Mouse (Mus musculus) monocyte, adult 2 months (primary cell): ENCODE measurements around the gene Sorcs2.

Experiments
- DNase-seq, 2 experiments: peaks; one replicate each; pipeline ENCODE4 v3.0.0; 2022; ENCODE audit warnings: low spot score in 2 of 2, low read depth in 1 of 2

Gene Sorcs2

DNA sequence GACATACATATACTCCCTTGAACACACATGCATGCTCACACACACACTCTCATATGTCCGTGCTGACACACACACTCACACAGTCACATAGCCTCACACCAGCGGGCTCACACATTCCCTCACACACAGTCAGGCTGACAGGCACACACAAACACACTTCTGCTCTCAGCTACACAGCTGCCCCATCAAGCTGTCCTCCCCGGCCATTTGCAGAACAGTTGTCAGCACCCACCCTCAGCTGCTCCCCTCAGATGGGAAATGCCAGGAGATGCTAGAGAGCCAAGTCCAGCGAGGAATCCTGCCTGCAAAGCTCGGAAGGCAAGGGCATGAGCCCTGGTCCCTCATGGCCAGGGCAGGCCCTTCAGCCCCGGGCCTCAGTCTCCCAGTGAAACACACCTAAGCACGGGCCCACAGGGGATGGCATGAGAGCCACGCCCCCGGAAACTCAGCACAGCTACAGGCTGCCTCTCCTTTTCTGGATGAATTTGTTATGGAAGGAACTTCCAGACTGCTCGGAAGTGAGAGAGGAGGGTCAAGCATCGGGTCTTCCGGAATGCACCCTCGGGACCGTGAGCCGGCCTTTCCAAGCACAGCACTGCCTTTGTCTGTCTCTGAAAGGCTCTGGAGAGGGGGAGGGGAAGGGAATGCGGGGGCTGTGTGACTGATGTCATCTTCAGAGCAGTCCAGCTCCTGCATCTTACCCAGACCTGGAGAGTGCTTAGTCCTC lies 84.4 kb downstream of the Sorcs2 start:
- DNase-seq = no peak

DNA sequence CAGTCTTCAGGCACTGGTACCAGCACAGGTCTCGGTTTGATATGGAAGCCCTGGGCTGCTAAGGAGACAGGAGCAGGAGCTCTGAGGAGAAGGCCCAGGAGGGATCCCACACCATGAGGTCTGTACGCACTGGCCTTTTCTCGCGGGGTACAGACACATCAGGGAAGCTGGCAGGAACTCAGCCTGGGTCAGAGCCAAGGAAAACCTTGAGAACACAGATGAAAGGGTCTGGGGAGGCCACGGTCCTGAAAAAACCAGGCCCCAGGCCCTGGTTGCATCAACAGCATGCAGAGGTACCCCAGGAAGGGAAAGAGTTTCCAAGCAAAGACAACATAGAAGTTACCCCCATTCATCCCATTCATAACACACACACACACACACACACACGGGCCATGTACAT lies 85.0 kb downstream of the Sorcs2 start:
- no peak for DNase-seq

DNA sequence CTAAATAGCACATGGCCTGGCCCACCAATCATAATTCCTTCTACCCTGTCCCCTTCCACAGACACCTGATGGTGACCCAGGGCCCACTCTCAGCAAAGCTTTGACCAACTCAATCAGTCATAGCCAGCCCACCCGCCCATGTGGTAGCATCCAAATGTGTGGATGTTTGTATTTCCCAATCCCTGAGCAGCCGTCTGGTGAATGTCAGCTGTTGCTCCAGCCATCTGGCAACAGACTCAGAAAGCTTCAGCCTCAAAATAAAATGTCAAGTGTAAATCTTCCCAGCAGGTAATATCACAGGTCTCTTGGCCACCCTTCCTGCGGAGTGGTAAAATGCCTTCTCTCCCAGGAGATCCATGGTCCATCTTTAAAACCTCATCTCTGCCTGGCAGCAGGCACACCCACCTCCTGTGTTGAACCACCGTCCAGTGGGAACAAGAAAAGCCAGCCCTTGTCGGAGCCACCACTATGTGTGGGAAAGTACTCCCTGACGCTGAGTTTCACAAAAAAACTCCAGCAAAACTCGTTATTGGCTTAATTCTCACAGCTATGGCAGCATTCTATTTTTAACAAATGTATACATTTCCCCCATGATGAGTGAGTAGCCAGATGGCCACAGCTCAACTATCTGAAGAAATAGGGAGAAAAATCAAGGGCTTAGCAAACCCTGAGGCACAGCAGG lies 93.5 kb downstream of the Sorcs2 start:
- DNase-seq = no peak

DNA sequence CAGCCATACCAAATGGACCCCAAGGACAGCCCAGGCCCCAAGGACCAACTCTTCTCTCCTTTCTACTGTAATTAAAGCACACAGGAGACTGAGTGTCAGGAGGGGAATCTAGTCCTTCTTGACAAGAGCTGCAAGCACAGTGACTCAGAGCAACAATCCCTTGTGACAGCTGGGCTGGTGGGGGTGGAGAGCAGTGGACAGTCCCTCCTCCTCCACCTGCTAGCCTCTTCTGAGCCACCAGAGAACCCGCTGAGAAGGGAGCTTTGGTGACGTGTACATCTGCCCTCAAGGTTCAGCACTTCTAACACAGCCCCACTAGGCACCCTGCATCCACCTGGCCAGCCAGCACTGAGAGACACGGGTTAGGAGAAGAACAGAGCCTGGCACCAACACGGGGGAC lies 96.8 kb downstream of the Sorcs2 start:
- DNase-seq = no peak

DNA sequence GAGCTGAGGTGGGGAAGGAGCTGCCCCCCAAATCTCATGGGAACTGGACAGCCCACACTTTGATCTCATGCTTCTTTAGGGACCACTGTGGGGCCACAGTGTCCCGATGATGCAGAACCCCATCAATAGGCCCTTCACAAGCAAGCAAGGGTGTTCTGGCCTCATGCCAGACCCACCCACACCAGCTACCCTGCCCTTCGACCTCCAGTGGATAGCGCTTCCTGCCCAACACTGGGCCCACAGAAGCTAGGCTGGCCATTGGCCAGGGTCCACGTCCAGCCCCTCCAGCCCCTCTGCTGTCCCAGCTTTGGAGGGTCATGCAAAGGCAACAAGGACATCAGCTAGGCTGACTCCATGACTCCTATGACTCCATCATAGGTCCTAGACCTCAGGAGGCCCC lies 99.9 kb downstream of the Sorcs2 start:
- DNase-seq = no peak

DNA sequence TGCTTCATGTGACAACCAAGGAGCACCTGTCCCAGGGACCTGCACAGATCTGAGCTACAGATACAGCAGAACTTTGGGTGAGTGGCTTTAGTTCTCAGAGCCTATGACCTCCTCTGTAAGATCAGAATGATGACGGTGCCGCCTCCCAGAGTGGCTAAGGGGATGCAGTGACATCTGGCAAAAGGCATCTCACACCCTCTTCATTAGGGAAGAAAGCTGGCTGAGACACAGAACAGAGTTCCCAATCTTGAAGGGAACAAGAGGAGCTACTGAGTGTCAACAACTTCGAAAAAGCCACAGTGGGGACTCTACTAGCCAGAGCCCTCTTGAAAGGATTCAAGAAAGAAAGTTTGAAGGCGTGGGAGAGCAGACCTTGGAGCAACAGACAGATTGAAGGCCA lies 100.7 kb downstream of the Sorcs2 start:
- DNase-seq = no peak

DNA sequence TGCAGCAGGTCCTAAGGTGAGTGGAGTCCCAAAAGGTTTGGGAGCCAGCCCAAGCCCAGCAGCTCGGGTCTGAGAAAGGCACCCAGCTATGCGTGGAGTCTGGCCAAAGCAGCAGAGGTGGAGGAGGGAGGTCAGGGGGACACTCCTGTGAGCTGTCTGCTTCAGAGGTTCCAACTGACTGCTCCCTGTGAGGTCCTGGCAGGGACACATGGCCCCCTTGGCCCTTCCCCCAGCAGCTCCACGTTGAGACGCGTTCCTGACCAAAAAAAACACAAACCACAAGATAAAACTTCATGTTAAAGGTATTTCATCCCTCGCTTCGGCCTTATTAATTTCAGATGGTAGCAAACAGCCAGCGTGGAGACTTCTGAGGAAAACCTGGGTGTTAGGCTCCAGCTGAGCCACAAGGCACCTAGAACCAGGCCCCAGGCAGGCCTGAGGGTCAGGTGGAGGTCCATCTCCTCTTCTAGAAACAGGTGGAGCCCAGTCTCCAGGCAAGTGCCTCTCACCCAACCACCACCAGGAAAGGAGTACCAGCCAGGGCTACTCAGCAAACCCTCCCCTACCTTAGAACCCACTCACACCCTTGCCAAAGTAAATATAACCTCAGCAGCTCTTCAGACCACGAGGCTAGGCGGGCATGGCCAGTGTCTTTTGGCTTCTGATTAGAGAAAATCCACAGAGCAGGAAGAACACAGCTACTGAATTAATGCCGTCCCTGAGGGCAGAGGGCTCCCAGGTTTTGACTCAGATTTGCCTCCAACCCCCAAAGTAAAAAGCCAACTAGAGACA lies 104.6 kb downstream of the Sorcs2 start:
- no peak for DNase-seq

DNA sequence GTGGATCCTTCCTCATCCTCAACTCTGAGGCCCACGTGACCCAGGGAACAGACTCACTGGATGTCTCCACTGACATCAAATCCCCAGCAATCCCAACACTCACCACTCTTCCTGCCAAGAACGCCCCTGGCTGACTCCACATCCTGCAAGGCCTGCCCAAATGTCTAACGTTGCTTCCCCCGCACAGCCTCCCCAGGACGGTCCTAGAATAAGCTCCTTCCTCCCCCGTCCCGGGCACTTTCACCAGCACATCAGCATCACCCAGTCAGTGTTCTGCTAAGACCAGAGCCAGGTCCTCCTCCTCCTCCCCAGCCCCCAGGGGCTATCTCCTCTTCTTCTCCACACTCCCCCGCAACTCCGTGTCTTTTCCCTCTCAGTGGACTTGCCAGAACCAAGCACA lies 105.6 kb downstream of the Sorcs2 start:
- no peak for DNase-seq

DNA sequence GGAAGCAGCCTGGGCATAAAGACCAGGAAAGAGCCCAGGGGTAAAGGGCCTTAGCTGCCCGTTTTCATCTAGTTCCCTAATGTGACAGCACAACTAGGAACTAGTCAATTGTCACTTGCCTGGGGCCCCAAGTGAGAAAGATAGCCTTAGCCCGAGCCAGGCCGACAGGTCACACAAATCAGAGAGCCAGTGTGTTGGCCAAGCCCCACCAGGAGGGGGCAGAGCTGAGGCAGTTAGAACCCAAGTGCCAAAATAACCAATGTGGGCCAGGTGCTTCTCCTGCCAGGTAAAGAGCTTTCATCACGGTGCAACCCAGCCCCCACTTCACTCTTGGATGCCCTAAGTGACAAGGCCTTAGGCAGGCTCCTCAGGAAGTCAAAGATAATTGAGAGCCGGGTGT lies 106.7 kb downstream of the Sorcs2 start:
- no peak for DNase-seq

DNA sequence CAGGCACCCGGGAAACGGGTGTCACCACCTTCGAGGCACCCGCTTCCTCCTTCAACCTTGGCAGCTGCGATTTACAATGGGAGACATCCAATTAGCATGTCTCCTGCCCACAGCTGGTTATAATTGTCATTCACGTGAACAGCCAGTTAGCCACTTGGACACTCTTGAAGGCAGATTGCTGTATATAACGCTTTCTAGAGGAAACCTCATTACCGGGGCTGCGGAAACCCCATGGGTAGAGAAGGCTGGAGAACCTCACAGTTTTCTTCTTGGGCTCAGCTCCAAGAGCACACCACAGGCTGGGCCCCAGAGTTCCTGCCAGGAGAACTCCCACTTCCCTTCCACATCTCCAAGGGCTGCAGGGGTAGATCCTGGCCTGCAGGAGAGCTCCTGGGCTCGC lies 112.5 kb downstream of the Sorcs2 start:
- DNase-seq = no peak

DNA sequence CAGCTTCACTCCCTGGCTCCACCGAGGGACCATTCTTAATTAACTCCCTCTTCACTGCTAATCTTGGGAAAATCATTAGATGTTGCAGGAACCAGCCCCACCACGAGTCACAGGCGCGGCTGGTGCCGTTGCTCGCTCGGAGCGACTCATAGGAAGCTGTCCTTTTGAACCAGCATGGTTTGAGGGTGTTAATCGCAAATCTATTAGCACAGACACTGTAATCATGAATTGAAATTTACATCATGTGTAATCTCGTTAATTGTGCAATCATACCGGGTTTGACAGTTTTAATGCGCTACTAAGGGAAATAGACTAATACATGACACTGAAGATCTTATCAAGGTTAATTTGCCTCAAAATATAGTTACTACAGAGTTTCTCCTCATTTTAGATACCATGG lies 118.0 kb downstream of the Sorcs2 start:
- DNase-seq = no peak

DNA sequence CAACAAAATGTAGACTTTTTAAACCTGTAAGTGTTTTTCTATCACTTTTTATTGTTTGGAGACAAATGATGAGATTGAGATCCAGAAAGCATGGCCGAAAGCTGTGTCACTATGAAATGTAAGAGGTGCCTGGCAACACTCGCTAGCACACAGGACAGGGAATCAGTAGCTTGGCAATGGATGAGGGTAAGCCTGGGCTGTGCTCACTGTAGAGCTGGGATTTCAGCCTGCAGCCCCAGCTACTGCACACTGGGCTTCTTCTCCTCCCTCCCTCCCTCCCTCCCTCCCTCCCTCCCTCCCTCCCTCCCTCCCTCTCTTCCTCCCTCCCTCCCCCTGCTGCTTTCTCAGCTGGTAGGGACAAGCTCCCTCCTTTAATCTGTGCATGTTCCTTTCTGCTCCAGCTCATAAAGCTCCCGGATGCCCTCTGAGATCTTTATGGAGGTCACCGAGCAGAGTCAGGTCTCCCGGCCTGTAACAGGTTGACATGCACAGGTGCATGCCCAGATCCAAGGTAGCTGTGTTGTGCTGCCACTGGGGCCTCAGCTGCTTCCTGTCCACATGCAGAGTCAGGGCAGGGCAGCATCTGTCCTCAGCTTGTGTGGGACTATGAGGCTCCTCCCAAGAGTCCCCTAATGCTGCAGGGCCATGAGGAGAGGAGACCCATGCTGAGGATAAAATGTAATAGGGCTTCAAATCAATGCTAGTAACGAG lies 123.1 kb downstream of the Sorcs2 start:
- no peak for DNase-seq

DNA sequence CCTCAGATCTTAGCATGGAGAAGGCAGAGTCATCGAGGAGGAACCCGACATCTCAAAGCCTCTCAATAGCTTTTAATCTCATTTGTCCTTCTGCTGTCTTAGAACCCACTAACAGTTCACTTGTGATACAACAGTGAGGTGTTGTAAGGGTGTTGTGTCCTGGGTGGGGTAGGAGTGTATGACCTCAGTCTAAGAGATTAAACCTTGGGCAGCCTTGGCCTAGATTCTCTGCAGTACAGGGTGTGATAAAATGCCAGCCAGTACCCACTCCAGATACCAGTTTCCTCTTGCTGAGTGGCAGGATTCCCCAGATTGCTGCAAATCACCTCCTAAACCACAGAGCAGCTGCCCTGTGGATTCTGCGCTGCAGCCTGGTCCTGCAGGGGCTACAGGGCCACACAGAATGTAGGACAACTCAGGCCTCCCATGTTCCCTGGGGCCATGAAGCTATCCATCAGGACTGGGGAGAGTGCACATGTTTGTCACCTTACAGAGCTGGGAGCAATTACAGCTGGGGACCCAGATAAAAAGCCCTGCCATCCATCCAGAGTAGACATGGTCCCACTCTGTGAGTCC lies 130.7 kb downstream of the Sorcs2 start:
- DNase-seq = no peak

DNA sequence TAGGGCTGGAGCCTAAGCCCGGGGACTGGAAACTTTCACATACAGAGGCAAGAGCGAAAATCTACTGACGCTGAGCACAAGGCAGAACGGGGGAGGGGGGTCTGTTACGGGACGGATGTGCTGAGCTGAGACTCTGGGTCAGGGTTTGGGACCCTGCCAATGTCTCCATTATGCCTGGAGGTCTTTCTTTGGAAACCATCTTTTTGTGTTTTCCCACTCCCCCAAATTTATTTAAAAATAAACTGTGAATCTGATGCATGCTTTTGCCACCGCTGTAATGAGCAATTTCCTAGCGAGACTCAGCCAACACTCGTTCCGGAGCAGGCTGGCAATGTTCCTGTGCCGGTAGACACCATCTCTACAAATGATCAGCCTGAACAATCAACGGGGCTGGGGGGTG lies 137.1 kb downstream of the Sorcs2 start:
- no peak for DNase-seq

DNA sequence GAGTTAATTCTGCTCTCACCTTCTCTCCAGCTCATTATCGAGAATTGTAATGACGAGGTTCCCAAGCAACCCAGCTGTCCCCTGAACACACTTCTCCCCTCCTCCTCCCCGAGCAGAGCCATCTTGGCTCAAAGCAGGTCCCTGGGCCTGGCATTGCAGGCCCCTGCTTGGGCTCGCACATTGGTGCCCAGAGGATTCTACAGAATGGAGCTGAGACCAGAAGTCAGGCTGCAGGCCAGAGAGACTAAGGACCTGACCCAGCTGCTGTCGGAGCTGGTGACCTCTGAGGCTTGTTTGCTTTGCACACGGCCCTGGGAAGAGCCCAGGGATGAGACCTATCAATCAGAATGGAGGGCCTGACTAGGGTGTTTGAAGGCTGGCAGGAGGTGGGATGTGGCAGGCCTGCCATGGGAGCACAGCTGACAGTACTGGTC lies 138.2 kb downstream of the Sorcs2 start:
- DNase-seq = no peak

DNA sequence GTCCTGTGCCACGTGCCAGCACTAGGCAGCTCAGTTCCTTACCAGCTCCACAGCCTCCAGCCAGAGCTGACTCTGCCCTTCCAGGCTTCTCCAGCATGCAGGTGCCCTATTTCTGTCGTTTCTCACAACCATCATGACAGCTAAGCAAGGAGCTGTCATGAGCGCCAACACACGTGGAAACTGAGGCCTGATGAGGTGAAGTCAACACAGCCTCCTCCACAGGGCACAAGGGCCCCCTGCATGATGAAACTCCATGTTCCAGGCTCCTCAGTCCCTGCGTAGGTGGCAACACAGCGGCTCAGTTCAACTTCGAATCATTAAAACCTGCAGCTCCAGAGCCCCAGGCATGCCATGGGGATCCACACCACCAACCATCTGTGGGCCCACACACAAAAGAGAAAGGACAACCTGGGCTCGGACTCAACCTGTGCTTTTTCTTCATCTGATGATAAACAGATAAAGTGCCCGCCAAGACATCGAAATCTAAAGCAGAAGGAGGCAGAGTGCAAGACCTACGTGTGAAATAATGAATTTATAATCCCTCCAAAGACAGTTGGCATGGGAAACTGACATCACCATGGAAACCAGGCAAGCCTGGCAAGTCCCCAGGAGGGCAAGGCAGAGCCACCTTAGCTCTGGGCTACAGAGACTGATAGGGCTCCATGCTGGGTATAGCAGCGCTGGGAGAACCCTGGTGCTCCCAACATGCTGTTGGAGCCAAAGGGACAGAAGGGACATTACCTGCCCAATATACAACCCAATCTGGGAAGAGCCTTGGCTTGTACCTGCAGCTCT lies 139.4 kb downstream of the Sorcs2 start:
- DNase-seq = no peak

DNA sequence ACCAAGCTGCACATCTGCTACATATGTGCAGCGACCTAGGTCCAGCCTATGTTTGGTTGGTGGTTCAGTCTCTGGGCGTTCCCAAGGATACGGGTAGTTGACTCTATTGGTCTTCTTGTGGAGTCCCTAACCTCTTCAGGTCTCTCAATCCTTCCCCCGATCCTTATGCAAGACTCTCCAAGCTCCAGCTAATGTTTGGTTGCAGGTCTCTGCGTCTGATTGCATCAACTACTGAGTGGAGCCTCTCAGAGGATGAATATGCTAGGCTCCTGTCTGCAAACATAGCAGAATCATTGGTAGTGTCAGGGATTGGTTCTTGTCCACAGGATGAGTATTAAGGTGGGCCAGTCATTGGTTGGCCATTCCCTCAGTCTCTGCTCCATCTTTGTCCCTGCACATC lies 140.9 kb downstream of the Sorcs2 start:
- DNase-seq = no peak

DNA sequence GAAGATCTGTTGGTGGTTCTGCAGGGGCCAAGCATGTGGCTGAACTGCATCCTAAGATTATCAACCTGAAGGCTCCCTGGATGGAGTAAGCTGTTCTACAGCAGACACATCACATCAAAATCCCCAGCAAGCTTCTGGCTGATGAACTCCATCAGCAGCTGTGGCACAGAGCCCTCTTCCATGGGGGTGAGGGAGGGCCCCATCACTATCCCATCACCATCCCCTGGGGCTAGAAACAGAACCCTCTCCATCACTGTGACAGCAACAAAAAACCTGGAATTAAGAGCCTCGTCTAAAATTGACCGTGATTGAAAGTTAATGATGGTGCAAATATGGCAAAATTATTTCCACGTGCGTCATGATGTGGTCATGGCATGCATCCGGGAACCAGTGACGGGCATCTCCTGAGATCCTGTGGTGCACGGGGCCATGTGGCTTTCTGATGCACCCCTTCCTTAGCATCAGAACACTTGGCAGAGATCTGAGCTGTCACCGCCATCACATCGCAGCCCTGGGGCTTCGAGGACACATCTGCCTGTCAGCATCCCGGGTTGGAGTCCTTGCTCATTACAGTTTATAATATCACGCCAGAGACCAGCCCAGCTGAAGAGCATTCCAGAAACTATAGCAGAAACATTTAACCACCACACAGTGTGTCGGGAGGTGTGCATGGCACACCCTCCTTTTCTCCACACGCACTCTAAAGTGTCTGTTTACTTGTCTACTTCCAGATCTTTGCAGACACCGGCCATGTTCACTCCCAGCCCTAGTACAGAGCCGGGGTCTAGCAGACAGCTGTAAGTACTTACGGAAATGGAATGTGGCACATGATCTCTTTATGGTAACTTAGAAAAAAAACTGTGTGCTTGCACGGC lies 143.1 kb downstream of the Sorcs2 start:
- no peak for DNase-seq

DNA sequence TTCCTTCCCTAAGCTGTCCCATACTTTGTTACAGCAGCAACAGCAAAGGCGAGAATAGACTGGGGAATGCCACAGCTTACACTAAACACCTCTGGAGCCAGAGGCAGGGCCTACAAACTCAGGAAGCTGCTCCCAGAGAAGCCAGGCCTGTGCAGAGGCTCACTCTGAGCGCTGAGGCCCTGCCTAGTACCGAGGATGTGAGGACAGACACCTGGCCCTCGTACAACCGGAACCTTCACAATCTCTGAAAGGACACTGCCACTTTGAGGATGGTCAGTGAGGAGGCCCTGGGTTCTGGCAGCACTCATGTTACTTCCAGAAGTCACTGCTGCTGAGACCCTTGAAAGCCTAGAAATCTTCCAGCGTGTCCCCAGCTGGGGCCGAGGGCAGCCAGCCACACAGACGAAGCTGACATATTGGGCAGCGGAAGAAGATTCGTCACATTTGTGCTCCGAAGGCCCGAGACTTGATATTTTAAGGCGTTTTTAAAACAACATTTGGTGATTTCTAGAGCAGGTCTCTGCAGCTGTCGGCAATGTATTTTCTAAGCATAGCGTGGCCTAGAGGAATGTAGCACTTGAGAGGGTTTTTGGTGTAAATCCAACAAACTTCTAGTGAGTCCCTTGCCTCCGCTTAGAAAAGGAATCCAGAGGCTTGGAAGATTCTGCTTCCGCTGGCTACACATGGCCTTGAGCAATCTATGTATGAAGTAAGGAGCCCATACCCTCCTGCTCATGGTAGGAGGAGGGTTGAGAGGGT lies 145.0 kb downstream of the Sorcs2 start:
- no peak for DNase-seq
